Mouse (Mus musculus) MEL (cell line): ENCODE measurements around the gene Med11.

Source experiments
- CTCF ChIP-seq, 3 experiments: IDR thresholded peaks in 2 of 3; conservative IDR thresholded peaks in 1 of 3; 2 replicates each; pipeline ENCODE4 v1.5.1; 2011 to 2012; ENCODE audit warnings: low read length in 3 of 3, low read depth in 2 of 3, mild to moderate bottlenecking in 2 of 3, improper control_type of control experiment in 1 of 3, inconsistent platforms in 1 of 3, mixed read lengths in 1 of 3, moderate library complexity in 1 of 3; ENCODE audit not compliant: control insufficient read depth in 1 of 3, insufficient read depth in 1 of 3, poor library complexity in 1 of 3, severe bottlenecking in 1 of 3
- E2F4 ChIP-seq: IDR thresholded peaks from 2 replicates; pipeline ENCODE4 v1.6.1; 2011; ENCODE audit warnings: low read depth, low read length, improper control_type of control experiment, borderline replicate concordance
- HCFC1 ChIP-seq: IDR thresholded peaks from 2 replicates; pipeline ENCODE4 v1.6.1; 2012; ENCODE audit warnings: low read depth, mild to moderate bottlenecking, inconsistent platforms, low read length, improper control_type of control experiment, moderate library complexity
- MAFK ChIP-seq: IDR thresholded peaks from 2 replicates; pipeline ENCODE4 v1.6.1; 2011; ENCODE audit warnings: low read depth, mild to moderate bottlenecking, low read length, improper control_type of control experiment, borderline replicate concordance
- MAX ChIP-seq: IDR thresholded peaks from 2 replicates; pipeline ENCODE4 v1.6.1; 2011; ENCODE audit warnings: low read length, improper control_type of control experiment
- POLR2A ChIP-seq, 2 experiments: IDR thresholded peaks; 2 replicates each; pipeline ENCODE4 v1.6.1; 2011 to 2012; ENCODE audit warnings: low read length in 2 of 2, mild to moderate bottlenecking in 2 of 2, control low read depth in 1 of 2, improper control_type of control experiment in 1 of 2, low read depth in 1 of 2, moderate library complexity in 1 of 2; ENCODE audit not compliant: control insufficient read depth in 1 of 2, insufficient read depth in 1 of 2, poor library complexity in 1 of 2
- SIN3A ChIP-seq: IDR thresholded peaks from 2 replicates; pipeline ENCODE4 v1.6.1; 2012; ENCODE audit warnings: low read length, improper control_type of control experiment, inconsistent platforms
- USF1 ChIP-seq: IDR thresholded peaks from 2 replicates; pipeline ENCODE4 v1.6.1; 2014; ENCODE audit warnings: low read depth, mild to moderate bottlenecking, inconsistent platforms, low read length, improper control_type of control experiment, moderate library complexity

DNA sequence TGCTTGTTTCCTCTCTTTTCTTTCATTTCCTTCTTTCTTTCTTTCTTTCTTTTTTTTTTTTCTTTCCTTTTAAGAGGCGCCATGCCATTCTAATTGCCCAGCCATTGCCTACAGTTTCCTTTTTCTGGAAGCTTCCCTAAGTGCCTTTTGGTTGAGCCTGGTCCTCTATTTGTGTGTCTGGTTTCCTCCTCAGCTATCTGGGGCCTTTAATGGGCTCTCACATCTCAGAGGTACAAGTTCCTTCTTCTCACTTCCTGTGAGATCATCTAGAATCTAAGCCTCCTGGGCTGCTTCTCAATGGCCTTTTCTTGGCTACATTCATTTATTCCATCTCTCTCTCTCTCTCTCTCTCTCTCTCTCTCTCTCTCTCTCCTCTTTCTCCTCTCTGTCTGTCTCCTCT lies 4.3 kb upstream of the Med11 start:
- no peak for TF ChIP-seq MAX
- TF ChIP-seq POLR2A (IDR thresholded peaks at IDR 0.05; ENCODE audit: control insufficient read depth in 1 of 2, insufficient read depth in 1 of 2, low read depth in 1 of 2, low read length in 2 of 2, poor library complexity in 1 of 2): peak in 1 of 2 experiments; percentile 41; a peak in 1 of 4 replicates
- no peak for TF ChIP-seq CTCF (IDR thresholded peaks at IDR 0.05 in 2 of 3, conservative IDR thresholded peaks at IDR 0.05 in 1 of 3; ENCODE audit: control insufficient read depth in 1 of 3, insufficient read depth in 1 of 3, low read depth in 2 of 3, low read length in 3 of 3, poor library complexity in 1 of 3, severe bottlenecking in 1 of 3)
- peak; percentile 46; the same call in 1 of the 2 replicates for TF ChIP-seq HCFC1
- no peak for TF ChIP-seq USF1
- TF ChIP-seq E2F4: no peak
- TF ChIP-seq MAFK: no peak
- TF ChIP-seq SIN3A: 0 out of 2 replicates have a peak, but pooled peaks have one; percentile 21
